Mouse (Mus musculus): Measurements from ENCODE around the gene Syngr2.

The Syngr2 gene

DNA sequence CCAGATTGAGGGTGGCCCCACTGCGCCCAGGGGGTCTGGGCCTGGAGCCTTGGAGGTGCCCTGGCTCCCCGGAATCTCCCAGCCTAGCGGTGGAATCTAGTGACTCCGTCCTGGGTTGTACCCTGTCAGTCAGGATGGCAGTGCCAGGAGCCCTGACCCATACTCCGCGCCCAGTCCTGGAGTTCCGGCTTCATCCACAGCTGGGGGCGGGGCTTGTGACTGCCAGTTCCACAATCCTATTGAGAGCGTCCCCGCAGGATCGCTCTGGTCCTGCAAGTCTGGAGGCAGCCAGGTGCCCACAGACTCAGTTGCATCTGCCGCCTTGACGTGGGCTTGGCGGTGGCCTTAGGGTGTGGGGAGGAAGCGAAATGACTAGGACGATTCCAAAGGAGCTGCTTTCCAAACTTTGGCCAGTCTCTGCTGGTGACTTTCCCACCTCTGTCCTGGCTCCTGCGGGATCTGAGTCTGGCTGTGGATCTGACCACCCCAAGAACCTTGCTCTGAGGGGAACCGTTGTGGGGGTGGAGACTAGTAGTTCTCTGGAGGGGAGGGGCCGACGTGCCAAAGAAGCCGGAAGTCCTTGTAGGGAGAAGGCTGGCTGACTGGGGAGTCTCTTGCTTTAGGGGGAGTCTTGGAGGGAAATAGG is 1.1 kb downstream of the Syngr2 start:
- DNase-seq (ENCODE audit: low spot score in 2 of 2), result peak; percentile 79 to 82

DNA sequence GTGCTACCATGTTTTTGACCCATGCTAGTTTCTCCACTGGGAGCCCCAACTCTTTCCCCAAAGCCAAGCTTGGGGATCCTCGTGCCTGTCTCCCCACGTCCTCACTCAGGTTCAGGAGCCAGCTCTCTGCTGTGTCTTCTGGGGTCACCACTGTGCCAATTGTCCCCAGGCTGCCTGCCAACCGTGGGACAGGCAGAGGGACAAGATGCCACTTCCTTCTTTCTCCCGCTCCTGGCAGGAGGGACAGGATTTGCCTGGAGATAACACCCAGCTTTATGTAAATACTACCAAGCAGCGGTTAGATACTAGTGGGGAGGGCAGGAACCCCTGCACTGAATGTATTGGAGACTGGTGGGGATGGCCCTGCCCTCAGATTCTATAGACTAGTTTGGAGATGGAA is 4.4 kb downstream of the Syngr2 start:
- DNase-seq (ENCODE audit: low spot score in 2 of 2), result no peak

DNA sequence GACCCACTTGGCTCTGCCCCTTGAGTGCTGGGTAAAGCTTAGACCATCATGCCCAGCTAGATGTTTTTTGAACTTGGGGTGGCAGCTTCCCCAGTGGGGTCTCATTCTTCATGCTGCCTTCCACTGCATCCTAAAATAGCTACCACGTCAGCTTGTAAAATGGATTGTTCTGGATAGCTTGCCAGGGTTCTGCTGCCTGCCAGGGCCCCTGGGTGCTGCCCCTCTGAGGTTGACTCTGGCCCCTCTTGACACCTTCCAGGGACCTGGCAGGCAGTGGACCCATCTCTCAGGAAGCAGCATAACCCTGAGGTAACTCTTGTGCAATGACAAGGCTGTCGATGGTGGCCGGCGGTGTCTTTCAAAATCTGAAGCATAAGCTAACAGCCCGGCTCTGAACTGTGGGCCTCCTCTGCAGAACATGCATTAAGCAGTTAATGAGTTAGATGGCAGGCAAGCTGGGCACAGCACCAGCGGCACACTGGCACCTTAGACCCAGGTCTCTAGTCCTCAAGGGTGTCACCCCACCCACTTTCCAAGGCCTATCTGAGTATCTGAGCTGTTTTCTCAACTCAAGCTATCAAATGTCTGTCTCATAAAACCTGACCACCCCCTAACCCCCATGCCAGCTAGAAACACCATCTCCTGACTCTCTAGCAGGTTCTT is 5.4 kb downstream of the Syngr2 start:
- no peak for DNase-seq (ENCODE audit: low spot score in 2 of 2)

DNA sequence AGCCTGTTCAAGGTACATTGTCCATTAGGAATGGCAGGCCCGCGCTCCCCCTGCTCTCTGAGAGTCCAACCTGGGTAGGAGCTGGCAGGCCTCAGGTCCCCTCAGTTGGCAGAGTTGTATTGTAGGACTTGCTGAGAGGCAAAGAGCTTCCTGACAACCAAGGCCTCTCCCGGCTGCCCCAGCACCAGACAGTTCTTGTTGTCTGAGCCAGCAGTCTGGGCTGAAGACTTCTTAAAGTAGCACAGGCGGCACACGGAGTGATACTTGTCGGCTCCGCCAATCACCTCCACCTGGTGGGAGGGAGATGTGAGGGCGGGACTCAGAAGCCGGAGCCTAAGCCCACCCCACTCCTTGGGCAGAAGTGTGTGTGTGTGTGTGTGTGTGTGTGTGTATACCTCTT is 6.4 kb downstream of the Syngr2 start:
- peak in 1 of 2 experiments; percentile 22 for DNase-seq (ENCODE audit: low spot score in 2 of 2)

DNA sequence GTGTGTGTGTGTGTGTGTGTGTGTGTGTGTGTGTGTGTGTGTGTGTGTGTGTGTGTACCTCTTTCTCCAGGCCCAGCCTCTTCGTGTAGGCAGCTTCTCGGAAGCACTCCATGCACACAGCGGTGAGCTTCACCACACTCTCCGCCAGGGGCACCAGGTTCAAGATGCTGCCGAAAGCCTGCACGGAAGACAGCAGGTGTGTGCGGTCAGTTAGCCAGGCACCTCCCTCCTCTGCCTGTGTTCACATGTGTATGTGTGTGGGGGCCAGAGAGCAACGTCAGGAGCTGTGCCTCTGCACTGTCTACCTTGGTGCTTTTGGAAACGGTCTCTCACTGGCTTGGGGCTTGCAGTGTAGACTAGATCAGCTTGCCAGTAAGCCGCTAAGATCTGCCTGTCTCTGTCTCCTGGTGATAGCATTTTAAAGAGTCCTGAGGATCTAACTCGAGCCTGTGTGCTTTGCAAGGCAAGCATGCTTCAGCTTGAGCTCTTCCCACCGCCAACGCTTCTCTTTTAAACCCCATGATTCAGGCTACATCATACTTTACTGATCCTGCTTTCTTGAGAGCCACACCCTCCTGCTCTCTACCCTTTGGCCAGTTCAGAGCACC is 7.0 kb downstream of the Syngr2 start:
- no peak for DNase-seq (ENCODE audit: low spot score in 2 of 2)

DNA sequence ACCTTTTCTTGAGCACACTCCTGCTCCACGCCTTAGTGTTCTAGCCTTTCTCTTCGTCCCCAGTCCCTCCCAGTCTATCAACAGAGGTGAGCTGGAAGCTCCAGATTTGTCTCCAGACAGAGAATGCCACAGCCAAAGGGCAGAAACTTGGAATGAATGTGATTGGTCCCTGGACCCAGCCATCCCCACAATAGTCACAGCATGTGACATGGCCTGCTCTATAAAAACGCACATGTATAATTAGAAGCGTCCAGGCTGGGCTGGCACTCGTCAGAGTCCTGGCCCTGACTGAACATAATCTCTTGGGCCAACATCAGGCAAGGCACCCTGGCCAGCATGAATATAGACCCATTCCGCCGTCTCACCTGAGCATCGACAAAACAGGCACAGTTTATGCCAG is 9.6 kb downstream of the Syngr2 start:
- DNase-seq (ENCODE audit: low spot score in 2 of 2), result no peak

DNA sequence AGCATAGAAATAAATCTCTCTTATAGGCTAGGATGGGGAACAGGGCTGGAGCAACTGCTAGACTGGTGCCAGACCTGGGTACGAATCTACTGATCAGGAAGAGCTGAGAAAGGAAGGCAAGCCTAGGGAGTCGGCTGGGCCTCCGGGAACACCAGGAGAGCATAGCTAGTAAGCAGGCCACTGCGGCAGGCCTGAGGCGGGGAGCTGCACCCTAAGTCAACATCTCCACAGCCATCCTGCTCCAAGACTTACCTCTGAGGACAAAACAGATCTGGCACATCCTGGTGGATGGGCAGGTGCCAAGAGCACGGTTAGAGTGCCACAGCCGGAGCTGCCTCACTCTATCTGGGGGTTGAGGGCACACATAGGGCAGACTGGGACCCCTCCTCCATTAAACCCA is 10.7 kb downstream of the Syngr2 start:
- DNase-seq (ENCODE audit: low spot score in 2 of 2), result no peak

DNA sequence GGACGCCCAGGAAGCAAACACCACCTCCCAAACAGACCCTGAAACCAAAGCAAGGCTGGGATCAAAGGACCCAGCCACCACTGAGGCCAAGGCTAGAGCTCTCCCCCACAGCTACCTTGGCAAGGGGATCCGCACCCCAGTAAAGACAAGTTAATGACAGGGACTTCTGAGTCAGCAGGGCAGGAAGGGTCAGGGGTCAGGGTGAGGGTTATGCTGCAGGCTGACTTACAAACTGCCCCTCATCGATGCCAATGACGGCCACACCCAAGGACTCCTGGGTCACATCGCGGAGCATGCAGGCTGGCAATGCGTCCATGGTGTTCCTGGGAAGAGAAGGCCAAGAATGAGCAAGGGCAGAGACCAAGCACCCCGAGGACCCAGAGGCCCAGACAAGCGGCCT is 12.4 kb downstream of the Syngr2 start:
- DNase-seq (ENCODE audit: low spot score in 2 of 2), result no peak

DNA sequence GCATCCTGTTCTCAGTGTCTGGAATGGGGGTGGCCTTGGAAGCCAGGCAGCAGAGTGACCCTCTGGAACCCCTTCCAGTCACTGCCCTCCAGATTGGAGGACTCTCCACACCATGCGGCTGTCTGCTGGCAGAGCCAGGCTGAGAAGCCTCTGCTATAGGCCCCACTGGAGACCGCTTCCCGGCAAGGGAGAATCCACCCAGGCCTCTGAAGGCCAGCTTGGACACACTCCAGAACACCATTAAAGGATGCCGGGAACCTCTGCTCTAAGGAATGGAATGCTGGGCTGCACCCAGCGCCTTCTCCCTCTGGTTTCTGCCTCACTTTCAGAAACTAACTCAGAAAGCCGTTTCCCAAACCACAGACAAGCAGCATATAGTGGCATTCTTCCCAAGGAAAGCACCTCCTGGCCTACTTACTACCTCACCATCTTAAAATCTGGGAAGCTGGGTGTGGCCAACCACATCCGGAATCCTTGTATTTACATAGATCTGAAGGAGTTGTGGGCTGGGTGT is 13.3 kb downstream of the Syngr2 start:
- no peak for DNase-seq (ENCODE audit: low spot score in 2 of 2)

DNA sequence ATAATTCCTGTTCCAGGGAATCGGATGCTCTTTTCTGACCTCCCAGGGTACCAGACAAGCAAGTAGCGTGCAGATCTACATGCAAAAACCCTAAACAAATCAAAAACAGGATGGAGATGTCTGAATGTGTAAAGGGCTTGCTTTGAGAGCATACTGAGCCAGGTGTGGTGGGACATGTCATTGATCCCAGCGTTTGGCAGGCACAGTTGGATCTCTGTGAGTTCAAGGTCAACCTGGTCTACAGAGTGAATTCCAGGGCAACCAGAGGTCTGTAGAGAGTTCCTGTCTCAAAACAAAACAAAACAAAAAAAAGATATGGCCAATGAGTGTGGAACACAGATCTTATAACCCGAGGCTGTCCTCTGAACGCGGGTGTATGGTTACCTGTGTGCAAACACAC is 13.9 kb downstream of the Syngr2 start:
- DNase-seq (ENCODE audit: low spot score in 2 of 2), result no peak

DNA sequence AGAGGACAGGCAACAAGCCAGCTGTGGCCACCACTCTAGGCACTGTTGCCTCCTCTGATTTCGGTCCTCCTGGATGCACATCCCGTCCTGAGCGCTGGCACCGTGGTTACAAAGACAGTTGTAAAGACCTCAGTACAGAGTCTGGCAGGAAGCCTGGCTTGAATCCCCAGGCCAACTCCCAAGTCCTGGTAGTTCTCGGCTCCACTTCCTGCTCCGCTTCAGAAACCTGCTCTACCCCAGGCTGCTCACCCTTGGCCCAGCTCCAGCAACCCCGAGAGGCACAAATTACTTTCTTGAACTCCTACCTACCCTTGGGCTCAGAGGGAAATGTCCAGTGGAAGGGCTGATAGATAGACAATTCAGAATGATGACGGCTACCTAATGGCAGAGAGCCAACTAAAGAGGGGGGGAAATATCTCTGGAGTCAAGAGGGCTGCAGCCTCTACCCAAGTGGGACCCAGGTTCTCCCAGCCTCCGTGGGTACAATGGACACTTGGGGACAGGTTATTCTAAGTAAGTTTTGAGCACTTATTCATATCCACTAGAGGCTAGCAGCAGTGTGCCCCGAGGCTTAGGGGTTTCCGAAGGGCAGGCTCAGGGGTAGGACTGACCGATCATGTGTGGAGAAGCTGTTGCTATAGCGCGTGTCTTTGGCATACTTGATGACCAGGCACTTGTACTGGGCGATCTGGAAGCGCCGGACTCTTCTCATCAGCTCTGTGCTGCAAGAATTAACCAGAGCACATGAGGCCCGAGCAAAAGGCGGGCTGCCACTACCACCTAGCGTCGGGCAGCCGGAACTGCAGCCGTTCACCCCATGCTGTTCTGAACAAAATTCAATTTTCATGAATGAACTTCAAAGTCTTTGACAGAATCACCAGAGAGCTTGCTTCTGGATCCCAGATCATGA is 14.8 kb downstream of the Syngr2 start:
- peak; percentile 84 to 88 for DNase-seq (ENCODE audit: low spot score in 2 of 2)

DNA sequence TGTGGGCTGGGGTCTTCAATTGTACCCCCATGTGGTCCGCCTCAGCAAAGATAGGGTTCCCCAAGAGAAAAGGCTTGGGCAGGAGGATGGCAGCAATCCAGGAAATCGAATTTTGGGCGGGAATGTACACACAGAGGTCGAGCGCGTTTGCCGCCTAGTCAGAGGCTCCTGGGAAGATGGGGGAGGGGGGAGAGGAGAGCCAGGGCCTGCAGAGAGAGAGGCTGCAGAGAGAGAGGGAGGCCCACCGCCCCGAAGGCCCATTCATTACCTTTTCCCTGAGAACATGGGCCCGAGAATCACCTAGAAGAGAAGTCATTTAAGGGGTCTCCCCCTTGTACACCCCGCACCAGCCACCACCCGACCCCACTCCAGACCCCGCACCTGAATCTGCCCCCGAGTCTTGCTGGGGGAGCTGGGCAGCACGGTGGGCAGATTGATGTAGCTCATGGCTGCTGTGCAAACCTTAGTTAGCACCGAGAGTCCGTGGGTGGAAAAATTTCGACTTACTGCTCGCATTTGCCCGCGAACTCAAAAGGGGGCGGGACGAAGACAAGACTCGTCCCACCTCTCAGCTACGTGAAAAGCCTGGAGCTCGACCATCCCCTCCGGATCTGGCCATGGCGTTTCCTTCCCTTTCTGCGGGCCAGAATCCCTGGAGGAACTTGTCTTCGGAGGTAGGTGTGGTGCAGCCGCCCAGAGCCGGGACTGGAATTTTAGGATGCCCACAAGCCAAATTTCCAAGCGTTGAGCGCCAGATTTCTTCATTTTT is 16.0 kb downstream of the Syngr2 start, which contains the start of the genes Afmid and Tk1:
Gene Afmid, plus strand, starts transcription at position 592 of the 769 bp plus-strand sequence.
Gene Tk1, minus strand, starts transcription at position 760 of the 769 bp plus-strand sequence.
- peak; percentile 79 to 80 for DNase-seq (ENCODE audit: low spot score in 2 of 2)

DNA sequence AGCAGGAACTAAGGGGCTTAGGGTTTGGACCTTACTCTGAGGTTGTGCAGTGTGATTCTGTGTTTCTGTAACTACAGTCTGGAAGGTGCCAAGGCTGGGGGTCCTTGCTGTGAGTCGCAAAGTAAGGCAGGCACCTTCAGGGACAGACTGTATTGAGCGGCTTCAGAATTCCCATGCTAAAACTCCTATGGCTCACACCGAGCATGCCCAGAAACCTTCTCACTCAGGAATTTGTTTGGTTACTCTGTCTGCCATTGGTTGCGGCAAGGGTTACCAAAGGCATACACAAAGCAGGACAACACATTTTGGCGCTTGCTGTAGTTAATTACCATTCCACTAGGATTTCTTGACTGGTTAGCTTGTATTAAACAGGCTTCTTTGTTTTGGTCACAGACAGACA is 16.7 kb downstream of the Syngr2 start:
- DNase-seq (ENCODE audit: low spot score in 2 of 2), result no peak

DNA sequence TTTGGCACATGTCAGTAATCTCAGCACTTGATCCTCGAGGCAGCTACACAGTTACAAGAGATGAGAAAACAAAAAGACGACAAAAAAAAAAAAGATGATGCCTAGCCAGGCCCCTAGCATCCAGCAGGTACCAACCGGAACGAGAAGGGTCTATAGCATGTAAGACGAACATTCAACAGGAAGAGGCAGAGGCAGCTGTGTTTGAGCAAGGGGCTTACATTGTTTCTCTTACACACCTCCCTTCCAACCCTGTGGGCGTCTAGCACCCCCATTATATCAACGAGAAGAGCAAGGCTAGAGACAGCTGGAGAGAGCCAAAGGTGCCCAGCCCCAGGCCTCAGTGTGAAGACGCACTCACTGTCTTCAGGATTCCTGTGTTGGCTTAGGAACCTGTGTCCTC is 17.4 kb downstream of the Syngr2 start:
- no peak for DNase-seq (ENCODE audit: low spot score in 2 of 2)

DNA sequence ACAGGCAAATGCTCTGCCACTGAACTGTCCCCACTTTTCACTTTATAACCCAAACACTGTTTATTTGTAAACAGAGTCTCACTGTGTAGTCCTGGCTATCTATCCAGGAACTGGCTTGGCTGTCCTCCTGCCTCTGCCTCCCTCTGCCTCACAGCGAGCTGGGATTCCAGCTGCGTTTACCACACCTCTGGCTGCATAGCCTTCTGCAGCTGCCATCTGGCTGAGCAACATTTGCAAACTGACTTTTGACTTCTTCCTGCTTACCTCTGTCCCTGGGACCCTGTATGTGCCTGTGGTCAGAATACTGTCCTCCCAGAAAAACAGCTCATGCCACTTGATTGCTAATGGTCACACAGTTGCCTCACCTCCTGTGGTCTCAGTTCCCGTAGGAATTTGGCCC is 17.9 kb downstream of the Syngr2 start:
- no peak for DNase-seq (ENCODE audit: low spot score in 2 of 2)

DNA sequence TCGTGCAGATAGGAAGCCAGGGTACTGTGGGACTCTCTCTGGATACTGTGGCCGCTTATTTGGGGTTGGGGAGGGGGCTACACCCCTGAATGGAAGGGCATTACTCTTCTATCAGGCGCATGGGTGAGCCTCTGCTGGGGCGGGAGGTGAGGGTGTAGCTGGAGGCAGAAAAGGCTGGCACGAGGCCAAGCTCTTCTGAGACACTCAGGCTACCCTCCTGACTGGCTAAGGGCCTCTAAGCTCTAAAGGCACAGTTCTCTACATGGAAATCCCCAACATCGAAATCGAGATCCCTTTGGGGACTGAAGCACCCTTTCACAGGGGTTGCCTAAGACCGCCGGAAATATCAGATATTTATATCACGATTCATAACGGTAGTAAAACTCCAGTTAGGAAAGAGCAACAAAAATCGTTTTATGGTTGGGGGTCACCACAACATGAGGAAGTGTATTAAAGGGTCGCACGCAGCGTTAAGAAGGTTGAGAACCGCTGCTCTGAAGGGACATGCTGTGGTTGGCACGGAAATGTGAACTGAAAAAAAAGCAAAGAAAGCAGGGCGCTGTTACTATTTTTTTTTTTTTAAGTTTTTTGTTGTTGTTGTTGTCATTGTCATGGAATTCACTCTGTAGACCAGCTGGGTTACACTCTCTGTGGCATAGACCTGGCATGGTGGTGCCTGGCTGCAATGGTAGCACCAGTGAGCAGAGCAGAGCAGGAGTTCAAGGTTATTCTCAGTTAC is 18.9 kb downstream of the Syngr2 start:
- DNase-seq (ENCODE audit: low spot score in 2 of 2), result no peak

DNA sequence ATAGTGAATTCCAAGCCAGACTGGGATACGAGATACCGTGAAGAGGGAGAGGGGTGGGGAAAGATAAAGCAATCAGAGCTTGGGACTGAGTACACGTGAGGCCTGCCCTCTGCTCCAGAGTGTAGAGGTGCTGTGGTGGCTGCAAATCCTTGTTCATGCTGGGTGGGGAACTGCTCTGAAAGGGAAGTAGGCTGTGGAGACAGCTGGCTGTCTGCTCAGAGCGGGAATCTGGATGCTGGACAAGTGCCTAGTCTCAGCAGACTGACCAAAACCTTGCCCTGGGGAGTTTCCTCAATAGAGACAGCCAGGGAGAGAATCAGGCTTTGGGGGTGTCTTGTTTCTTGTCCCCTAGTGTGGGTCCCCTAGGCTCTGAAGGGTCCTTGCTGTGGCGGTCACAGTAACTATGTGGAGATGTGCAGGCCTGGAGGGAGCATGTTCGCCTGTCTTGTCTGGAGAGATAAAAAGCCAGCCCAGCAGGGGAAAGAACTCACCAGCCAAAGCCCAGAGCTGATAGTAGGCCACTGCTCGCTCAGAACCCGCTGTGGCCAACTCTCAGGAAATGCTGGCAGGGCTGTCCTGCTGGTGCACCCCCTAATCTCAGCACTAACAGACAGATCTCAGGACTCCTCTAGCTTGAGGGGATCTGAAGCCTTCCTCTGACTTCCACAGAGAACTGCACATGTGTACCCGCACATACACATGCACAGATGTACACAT is 19.6 kb downstream of the Syngr2 start:
- DNase-seq (ENCODE audit: low spot score in 2 of 2), result peak in 1 of 2 experiments; percentile 67

DNA sequence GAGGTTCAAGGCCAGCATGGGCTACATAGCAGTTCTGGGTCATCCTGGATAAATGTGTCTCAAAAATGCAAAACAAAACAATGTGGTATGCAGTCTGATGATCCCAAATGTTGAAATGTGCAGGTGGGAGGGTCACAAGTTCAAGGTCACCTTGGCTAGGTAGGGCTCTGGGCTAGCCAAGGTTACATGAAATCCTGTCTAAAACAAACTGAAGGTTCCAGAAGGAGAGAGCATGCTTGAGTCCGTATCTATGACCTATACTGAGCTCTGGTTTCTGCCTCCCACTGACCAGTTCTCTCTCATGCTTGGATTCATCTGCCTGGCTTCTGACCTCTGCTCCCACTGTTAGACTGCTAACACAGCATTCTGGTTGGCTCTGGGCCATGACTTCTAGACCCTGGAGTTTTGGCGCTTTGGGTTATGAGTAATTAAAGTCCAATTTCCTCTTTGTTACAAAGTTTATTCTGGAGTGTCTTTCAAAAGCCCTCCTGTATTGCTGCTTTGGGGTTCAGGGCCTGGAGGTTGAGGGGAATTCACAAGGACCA is 20.3 kb downstream of the Syngr2 start:
- DNase-seq (ENCODE audit: low spot score in 2 of 2), result no peak

DNA sequence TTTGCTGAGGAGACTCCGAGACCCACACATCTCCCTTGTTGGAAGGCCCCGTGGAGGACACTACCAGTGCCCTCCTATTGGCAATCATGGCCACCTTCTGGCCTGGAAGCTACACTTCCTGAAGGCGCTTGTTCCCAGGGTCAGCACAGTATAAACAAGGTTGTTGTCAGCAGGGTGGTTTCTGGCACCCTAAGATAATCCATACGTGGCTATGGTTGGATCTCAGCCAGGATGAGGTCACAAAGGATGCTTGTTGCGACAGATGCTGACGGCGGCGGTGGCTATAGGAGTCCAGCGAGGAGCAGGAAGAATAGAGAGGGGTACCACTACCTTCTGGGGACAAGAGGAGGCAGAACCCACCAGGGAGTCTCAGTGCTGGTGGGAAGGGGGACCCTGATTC is 20.9 kb downstream of the Syngr2 start:
- no peak for DNase-seq (ENCODE audit: low spot score in 2 of 2)
